Mouse (Mus musculus) lung, postnatal 10 days (tissue): ENCODE measurements around the gene Hsp90aa1.
"Not testable (repeated sequence)": the region's sequence is repeated elsewhere in the genome, so short reads cannot be mapped to it uniquely, and the experiment has no call there.

ENCODE experiments used
- DNase-seq: peaks from one replicate; pipeline ENCODE4 v3.0.0; 2021

Gene Hsp90aa1

DNA sequence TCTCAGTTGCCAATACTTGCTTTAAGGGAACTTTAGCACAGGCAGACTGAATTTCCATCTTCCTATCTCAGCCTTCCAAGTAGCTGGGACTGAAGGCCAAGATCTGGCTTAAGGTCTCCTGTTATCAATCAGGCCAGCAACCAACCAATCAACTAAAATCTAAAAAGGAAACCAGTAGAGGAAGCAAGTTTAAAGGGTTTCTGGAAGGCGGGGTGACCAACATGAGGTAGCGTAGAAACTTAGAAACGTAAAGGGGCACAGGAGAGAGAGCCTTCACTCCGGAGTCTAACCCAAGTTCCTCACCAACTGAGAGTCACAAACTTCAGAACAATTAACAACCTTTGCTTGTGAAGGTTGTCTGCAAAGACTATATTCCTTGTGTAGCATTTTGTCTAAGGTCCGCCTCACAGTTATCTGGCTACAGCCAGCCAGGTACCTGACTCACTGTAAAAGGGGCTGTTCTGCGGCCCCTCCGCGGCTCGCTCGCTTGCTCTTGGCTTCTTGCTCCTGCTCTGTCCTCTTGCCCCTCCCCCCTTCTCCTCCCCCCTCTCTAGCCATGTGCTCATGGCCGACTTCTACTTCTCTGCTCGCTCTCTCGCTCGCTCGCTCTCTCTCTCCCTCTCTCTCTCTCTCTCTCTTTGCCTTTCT is 3.9 kb downstream of the Hsp90aa1 start:
- DNase-seq, result no peak

DNA sequence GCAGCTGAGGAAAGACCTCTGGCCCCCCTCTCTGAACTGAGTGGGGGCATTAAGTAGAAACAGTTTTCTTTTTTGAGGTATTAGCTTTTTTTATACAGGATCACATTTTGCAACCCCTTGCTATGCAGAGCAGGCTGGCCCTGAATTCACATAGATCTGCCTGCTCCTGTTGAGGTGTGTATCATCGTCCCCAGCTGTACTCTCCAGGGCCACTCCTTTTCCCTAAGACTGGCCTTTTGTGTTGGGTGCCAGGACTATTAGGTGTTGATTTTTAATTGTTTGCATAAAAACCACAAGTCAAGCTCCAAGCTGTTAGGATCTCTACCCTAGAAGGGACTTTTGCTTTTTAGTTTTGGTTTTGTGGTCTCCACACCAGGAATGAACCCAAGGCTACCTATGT is 4.4 kb downstream of the Hsp90aa1 start:
- DNase-seq, result no peak

DNA sequence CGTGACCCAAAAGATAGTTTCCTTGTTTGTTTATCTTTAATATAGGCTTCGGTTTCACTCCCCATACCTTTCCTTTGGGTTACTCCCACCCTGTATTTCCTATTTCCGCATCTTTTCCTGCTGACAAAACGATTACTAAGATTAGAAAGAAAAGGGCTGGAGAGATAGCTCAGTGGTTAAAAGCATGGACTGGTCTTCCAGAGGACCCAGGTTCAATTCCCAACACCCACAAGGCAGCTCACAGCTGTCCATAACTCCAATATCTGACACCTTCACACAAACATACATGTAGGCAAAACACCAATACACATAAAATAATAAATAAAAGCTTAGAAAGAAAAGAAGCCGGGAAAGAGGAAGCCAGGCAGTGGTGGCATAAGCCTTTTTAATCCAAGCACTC is 5.1 kb downstream of the Hsp90aa1 start:
- DNase-seq, result no peak

DNA sequence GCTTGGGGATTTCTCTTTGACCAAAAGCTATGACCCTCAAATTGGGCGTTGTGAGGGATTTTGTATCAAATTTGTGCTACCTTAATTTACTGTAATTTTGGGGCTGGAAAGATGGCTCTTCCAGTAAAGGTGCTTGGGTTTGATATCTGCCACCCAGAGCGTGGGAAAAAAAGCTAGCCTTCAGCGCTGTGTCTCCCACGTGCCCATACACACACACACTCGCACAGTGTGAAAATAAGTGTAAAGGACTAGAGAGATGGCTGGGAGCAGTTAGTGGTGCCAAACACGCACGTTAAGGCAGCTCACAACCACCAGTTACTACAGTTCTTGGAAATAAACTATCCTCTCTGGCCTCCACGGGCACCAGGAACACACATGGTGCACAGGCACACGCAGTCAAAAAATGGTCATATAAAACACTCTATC is 5.5 kb downstream of the Hsp90aa1 start:
- no peak for DNase-seq

DNA sequence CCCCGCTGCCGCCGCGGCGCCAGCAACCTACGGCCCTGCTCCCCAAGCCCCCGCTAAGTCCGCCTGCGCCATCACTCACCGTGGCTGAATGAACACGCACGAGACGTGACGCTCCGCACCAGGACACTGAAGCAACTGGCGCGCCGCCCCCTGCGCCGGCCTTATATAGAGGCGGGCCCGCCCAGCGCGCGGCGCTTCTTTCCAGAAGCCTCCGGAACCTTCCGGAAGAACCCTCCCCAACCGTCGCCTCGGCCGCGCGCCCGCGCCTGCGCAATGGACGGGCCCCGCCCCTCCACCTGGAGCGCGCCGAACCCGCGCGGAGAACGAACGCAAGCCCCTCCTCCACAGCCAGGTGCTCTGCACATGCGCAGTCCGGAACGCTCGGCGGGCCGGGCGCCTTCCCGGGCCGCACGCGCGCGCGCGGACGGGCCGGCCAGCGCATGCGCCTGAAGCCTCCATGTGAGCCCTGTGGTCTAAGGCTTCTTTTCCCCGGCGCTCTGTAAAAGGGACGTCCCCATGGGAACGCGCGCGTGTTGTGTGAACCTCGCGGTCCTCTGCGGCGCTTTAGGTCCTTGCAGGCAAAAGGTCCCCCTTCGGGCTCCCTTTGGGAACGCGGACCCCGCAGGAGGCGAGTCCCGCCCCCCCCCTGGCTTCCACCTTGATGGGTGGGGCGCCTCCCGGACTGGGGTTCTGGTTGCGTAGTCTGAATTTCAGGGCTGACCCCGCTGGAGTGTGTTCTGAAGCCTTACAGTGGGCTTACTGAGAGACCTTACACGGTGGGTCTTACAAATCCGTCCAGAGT is 6.2 kb downstream of the Hsp90aa1 start:
- peak; percentile 98 for DNase-seq

DNA sequence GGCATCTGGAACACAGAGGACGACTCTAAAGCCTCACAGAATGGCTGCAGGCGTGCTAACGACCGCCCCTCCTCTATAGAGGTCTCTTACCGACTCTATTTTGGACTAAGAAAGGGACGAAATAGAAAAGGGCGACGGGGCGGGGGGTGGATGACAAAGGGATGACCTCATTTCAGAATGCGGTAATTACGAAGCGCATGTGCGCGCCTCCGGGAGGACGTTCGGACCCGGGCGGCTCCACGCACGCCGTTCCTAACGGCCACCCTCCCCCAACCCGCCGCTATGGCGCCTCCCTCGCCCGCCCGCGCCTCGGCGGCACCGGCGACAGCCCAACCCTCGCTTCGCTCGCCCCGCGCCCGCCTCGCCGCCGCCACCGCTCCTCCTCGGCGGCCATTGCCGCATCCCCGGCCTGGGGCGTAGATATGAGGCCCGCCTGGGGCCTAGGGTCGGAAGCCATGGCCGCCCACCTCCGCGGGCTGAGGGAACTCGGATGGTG is 6.8 kb downstream of the Hsp90aa1 start:
- peak; percentile 71 for DNase-seq

DNA sequence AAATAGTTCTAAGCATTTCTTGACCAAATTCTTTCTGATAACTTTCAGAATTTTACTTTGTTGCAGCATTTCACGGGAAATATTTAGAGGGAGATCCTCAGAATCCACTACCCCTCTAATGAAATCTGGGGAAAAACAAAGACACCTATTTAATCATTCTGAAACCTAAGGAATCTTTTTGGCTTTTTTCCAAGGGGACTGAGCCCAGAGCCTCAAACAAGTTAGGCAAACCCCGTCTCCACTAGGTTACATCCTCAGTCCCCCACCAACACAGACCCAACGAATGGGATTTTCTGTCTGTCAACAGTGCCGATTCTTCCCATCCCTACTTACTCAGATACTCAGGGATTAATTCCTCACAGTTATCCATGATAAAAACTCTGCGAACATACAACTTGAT is 9.2 kb downstream of the Hsp90aa1 start:
- not testable (repeated sequence) for DNase-seq

DNA sequence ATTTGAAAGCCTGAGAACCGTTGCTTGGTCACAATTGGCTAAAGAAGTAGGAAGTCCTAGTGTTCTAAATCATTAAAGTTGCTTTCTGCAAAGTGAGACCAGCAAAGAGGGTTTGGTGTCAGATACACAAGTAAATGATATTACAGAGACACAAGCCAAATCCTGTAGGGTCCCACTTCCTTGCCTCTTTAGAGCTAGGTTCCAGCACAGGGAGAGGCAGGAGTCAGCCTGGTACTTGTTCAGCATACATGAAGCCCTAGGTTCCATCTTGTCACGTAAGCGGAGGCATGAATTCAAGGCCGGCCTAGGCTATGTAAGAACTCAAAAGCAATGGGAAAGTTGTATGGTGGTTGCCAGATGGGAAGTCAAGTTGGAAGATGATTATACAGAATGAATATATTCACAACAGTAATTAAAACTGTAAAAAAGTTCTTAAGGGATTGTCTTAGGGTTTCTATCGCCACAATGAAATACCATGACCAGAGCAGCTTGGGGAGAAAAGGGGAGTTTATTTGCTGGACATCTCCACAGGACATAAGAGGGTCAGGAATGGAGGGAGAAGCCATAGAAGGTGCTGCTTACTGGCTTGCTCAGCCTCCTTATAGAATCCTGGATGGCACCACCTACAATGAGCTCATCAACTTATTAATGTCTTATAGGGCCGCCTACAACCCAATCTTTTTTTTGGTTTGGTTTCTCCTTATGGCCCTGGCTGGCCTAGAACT is 12.4 kb downstream of the Hsp90aa1 start:
- no peak for DNase-seq

DNA sequence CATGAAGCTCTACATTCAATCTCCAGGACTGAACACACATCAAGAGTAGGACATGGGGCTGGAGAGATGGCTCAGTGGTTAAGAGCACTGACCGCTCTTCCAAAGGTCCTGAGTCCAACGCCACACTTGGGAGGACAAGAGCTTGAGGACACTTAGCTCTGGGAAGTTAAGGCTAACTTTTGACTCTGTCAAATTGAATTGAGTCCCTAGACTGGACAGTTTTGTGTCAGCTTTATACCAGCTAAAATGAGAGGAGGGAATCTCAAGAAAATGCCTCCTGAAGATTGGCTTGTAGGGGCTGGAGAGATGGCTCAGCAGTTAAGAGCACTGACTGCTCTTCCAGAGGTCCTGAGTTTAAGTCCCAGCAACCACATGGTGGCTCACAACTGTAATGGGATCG is 13.6 kb downstream of the Hsp90aa1 start:
- not testable (repeated sequence) for DNase-seq

DNA sequence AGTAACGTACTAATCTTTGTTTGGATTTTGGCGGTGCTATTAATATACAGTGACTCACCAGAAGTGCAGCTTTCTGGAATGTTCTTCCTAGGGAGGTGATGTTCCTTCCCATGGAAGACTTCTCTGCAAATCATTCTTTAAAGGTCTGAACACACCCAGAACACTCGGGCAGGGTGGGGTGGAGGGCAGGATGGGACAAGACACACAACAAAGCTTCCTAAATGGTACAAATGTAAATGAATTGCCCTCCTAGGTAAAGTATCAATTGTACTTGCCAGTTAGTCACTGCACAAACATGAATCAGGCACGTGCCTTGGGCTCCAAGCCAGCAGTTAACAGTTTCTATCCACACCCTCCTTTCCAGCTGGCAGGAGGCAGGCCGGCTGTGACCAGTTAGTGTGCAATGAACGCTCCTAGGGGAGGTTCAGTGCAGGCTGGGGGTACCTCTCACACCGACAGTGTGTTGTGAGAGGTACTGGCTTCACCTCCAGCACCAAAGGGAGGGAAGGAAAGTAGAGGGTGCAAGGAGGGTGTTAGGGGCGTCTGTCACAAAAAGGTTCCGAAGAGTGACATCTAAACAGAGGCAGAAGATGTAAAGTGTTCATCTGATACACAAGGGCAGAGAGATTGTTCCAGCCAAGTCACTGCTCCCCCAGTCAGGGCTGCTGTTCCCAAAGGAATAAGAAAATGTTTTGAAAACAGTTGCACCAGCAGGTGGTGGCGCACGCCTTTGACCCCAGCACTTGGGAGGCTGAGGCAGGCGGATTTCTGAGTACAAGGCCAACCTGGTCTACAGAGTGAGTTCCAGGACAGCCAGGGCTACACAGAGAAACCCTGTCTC is 14.4 kb downstream of the Hsp90aa1 start:
- DNase-seq, result peak; percentile 84

DNA sequence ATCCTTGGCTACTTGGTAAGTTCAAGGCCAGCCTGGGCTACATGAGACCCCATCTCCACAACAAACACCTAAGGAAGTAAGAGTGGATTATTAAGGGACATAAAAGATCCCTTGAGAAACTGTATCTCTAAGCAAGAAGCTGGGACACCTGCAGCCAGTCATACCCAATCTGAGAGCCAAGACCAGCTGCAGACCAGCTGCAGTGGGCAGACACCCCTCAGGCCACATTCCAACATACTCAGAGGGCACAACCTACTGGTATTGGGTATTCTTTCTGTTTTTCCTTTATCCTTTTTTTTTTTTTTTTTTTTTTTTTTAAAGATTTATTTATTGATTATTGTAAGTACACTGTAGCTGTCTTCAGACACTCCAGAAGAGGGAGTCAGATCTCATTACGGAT is 18.9 kb downstream of the Hsp90aa1 start:
- no peak for DNase-seq

DNA sequence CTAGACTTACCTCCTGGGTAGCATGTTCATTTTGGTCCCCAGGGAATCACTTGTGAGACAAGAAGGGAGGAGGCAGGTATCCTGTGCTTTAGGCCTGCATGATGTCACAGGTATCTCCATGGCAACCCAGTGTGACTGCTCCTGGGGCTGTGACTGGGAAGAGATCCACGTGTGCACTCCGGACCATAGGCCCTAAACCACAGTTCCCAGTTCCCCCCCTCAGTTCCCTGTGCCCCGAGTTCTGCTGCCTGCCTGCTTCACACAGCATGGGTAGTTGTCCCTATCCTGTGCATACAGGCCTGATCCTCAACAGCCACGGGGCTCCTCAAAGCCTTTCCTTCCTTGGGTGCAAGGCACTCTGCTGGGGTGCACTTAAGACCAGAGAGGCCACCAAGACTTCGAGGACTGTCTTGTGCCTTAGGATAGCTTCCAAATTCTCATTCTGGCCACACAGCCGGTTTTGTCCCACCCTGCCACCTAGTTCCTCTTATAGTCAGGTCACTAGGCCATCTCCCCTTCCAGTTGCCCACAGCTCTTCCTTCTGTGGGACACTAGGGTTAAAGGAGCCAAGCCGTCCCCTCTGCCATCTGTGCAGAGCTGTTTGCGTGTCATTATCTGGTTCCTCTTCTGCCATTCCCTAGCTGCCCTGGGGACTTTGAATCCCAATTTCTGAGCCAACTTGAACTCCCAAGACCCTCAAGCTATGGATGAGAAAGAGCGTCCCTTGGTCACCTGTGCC is 19.8 kb downstream of the Hsp90aa1 start, which contains the start of gene 1700001K19Rik:
Gene 1700001K19Rik (minus strand): TSS at position 59 of the 739 bp plus-strand sequence.
- no peak for DNase-seq

DNA sequence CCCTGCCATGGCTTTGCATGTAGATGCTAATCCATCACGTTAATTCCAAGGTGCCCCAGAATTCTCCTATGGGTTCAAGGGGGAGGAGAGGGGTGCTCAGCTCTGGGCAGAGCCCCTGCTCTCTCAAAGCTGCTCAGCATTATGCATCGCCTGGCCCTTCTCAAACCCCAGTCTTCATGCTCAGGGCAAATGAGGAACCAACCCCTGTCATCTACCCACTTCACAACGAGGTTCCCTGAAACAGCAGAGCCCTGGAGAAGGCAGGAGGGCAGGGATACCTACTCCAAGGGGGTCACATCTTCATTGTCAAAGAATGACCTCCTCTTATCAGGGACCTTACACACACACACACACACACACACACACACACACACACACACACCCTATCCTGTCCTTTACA is 20.6 kb downstream of the Hsp90aa1 start:
- DNase-seq, result no peak

DNA sequence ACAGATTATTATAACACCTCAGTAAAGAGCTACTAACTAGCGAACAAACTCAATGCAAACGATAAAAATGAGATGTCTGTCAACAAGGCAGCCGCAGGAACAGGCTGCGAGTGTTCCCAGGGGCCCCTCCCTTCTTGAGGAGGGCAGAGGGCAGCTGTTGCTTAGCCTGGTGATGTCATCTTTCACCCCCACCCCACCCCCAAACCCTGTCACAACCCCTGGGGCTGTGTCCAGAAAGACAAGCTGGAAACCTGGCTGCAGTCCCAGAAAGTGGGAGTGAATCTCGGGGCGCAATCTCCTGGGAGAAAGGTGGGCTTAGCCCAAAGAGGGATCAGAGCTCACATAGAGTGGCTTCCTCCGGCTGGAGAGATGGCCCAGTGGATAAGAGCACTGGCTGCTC is 21.3 kb downstream of the Hsp90aa1 start:
- DNase-seq, result peak; percentile 68

DNA sequence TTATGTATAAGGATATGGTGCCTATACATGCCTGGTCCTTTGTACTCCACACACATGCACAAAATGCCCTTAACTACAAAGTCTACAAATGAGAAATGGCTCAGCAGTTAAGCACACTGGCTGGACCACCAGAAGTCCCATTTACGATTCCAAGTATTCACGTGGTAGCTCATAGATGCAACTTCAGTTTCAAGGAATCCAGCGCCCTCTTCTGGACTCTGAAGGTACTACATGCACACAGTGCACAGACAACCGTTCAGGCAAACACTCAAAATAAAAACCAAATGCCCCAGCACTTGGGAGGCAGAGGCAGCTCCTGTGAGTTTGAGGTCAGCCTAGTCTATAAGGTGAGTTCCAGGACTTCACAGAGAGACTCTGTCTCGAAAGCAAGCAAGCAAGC is 28.3 kb downstream of the Hsp90aa1 start:
- no peak for DNase-seq

DNA sequence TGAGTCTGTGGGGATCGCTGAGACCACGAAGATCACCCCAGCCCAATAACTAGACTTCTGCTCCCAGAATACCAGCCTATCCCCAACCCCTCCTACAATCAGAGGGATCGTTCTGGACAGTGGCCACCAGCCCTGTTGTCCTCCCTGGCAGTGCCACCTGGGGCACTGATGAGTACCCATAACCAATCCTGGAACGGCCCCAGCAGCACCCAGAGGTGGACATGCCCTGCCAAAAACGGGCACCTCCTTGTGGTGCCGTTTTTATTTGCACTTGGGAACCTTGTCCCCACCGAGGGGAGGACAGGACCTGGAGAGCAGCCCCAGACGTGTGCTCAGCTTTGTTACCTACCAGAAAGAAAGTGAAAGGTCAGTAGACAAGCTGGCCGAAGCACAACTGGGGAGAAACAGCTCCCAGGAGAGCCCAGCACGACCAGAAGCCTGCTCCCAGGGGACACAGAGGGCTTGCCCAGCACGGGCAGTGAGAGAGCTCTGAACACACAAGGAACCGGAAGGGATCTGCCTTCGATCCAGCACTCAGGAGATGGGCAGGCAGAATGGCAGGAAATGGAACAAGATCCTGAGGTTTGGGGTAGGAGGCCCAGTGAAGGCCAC is 35.0 kb downstream of the Hsp90aa1 start:
- DNase-seq, result peak; percentile 34

DNA sequence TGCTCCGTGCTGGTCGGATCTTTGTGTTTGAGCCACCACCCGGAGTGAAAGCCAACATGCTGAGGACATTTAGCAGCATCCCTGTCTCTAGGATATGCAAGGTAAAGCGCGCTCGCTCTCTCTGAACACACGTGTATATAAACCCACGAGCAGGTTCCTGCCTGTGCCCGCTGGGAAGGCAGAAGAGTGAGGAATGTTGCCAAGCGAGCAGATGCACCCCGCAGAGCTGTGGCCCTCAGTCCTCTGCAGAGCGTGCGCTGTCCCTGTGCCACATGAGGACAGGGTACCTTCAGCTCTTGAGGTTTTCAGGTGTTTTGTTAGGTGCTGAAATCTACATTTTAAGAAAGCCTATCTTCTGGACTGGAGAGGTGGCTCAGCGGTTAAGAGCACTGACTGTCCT is 40.8 kb downstream of the Hsp90aa1 start:
- no peak for DNase-seq

DNA sequence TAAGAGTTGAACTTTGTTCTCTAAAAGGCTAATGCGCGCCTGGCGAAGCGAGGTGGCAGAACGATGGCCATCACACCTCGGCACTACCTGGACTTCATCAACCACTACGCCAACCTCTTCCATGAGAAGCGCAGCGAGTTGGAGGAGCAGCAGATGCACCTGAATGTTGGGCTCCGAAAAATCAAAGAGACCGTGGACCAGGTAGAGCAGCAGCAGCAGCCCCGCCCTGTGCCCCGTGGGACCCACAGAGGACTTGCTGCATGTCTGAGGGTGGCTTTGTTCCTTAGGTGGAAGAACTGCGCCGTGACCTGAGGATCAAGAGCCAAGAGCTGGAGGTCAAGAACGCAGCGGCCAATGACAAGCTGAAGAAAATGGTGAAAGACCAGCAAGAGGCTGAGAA is 51.1 kb downstream of the Hsp90aa1 start:
- no peak for DNase-seq

DNA sequence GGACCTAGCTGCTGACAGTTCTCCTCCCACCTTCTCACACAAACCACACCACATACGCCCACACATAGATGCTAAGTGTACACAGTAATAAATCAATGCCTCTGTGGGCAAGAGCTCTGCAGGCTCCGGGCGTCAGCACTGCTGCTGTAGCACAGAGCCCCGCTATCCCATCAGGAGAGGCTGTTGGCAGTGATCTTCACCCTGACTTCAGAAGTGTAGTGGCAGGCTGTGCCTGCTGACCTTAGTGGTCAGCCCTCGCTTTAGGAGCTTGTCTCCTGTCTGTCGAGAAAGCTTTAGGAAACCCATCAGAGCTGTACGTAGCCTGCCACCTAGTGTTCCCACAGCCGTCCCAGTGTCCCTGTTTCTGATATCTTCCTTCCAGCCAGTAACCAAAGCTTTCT is 52.3 kb downstream of the Hsp90aa1 start:
- DNase-seq, result no peak
